In the genomic region with DNA sequence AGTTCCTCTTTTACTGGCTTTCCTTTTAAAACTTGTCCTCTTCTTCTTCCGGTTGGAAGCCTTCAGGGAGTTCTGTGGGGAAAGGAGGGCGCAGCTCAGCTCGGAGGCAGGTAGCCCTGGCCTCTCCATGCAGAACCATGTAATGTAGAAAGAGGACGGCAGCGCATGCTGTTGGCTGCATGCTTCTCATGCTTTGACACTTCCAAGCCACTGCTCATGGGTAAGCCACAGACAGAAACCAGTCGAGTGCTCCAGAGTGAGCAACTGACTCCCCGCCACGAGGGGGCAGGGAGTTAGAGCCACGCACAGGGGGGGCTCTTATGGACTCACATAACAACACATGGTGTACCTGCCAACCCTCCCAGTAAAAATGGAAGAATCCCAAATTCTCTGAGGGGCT, we compare ENCODE assay signal across 21 mouse cellular contexts.
A peak's percentile ranks its signal among the peaks of the same experiment; 100 is the strongest.
DNase-seq lines count a peak whose midpoint lies in the region; ATAC-seq lines count a peak whose summit lies in the region.
"Had no signal": no experiment of that assay in that cellular context is flagged by ENCODE, and none has a peak within 500 bp of the region (broad histone marks: within the 10 kb centered on the region; RNA-seq: fewer than 3 reads in every experiment).

No protein-coding gene starts in this region.

- no peaks in the 10 kb centered on the region for H3K27me3 ChIP-seq in midbrain, embryonic 11.5 days (ENCODE audit: control insufficient read depth, insufficient read depth, low read length)
- no peaks in the 10 kb centered on the region for H3K27me3 ChIP-seq in midbrain, embryonic 15.5 days (replicated peaks)
- H3K27me3 ChIP-seq: embryonic facial prominence, embryonic 12.5 days; forebrain, embryonic 13.5 days; forebrain, embryonic 15.5 days had no signal

- 93% methylated on average over 9 of the region's 9 CpGs for WGBS in midbrain, embryonic 11.5 days
- 90% methylated on average over 9 of the region's 9 CpGs for WGBS in midbrain, embryonic 15.5 days

- H3K9ac ChIP-seq in midbrain, embryonic 11.5 days (ENCODE audit: low read length) = no peak overlapping the region
- no peak overlapping the region for H3K9ac ChIP-seq in midbrain, embryonic 15.5 days
- H3K9ac ChIP-seq: embryonic facial prominence, embryonic 12.5 days; forebrain, embryonic 13.5 days; forebrain, embryonic 15.5 days; forebrain, postnatal 0 days had no signal

- ATAC-seq in midbrain, embryonic 11.5 days (ENCODE audit: low FRiP score) = no peak
- ATAC-seq in midbrain, embryonic 15.5 days (replicated peaks) = no peak
- ATAC-seq: activated CD4-positive, CD25-positive, alpha-beta regulatory T cell, adult 4 months; forebrain, embryonic 13.5 days; forebrain, embryonic 15.5 days; forebrain, postnatal 0 days; Patski had no signal

- H3K4me2 ChIP-seq in midbrain, embryonic 11.5 days = no peak overlapping the region
- no peak overlapping the region for H3K4me2 ChIP-seq in midbrain, embryonic 15.5 days
- H3K4me2 ChIP-seq: embryonic facial prominence, embryonic 12.5 days; forebrain, embryonic 13.5 days; forebrain, embryonic 15.5 days had no signal

- H3K4me1 ChIP-seq in midbrain, embryonic 11.5 days (ENCODE audit: control insufficient read depth, insufficient read depth, low read length) = no peaks in the 10 kb centered on the region
- H3K4me1 ChIP-seq in midbrain, embryonic 15.5 days = no peaks in the 10 kb centered on the region
- H3K4me1 ChIP-seq: embryonic facial prominence, embryonic 10.5 days; embryonic facial prominence, embryonic 12.5 days; forebrain, embryonic 13.5 days; forebrain, embryonic 15.5 days had no signal

- peak; percentile 39 for DNase-seq in midbrain, embryonic 11.5 days (ENCODE audit: low spot score, missing footprints)
- DNase-seq in R1 (ENCODE audit: low read depth, low spot score) = peak; percentile 21
- no peak for DNase-seq in frontal cortex, postnatal 25 days (ENCODE audit: low spot score in 2 of 2)
- no peak for DNase-seq in right cerebral cortex, postnatal 25 days
- DNase-seq: adrenal gland, adult 8-10 months; adrenal gland, postnatal 14 days; adrenal gland, postnatal 36 days; cerebellum, adult 11-12 months; cerebellum, adult 2 months; cerebellum, adult 9-10 months; cerebellum, postnatal 10 days; cerebellum, postnatal 25 days; forebrain, postnatal 0 days had no signal

- no peaks in the 10 kb centered on the region for H3K9me3 ChIP-seq in midbrain, embryonic 11.5 days (ENCODE audit: control insufficient read depth, low read length)
- H3K9me3 ChIP-seq in midbrain, embryonic 15.5 days = no peaks in the 10 kb centered on the region
- H3K9me3 ChIP-seq: embryonic facial prominence, embryonic 10.5 days; embryonic facial prominence, embryonic 12.5 days; forebrain, embryonic 13.5 days; forebrain, embryonic 15.5 days had no signal

- H3K4me3 ChIP-seq in midbrain, embryonic 11.5 days (ENCODE audit: low read depth, low read length) = no peak overlapping the region
- H3K4me3 ChIP-seq in midbrain, embryonic 15.5 days = no peak overlapping the region
- H3K4me3 ChIP-seq: embryonic facial prominence, embryonic 10.5 days; embryonic facial prominence, embryonic 12.5 days; forebrain, embryonic 13.5 days; forebrain, embryonic 15.5 days had no signal

- H3K27ac ChIP-seq in midbrain, embryonic 11.5 days (ENCODE audit: low read depth, low read length) = no peak overlapping the region
- no peak overlapping the region for H3K27ac ChIP-seq in midbrain, embryonic 15.5 days
- H3K27ac ChIP-seq: embryonic facial prominence, embryonic 10.5 days; embryonic facial prominence, embryonic 12.5 days; forebrain, embryonic 13.5 days; forebrain, embryonic 15.5 days had no signal

- no peaks in the 10 kb centered on the region for H3K36me3 ChIP-seq in midbrain, embryonic 11.5 days (ENCODE audit: control insufficient read depth, insufficient read depth, low read length)
- no peaks in the 10 kb centered on the region for H3K36me3 ChIP-seq in midbrain, embryonic 15.5 days (replicated peaks)
- H3K36me3 ChIP-seq: embryonic facial prominence, embryonic 10.5 days; embryonic facial prominence, embryonic 12.5 days; forebrain, embryonic 15.5 days; G1E had no signal

Comparison
In these comparisons a context has a peak if more than half of its experiments do, and no peak if none do; other contexts are left out.
1. DNase-seq: peak in midbrain, embryonic 11.5 days (single experiment) and R1 (single experiment); none in frontal cortex, postnatal 25 days (0 of 2) and right cerebral cortex, postnatal 25 days (single experiment).